8 mouse cellular contexts compared by ENCODE assay signal in genomic region chr15:98969372-98970101, GRCm38 (mm10). TPM values are rescaled to one million over a fixed set of nuclear protein-coding genes. Genes with fewer than 3 reads are reported as not detected.
DNase-seq lines count a peak whose midpoint lies in the region; ATAC-seq and TF ChIP-seq lines count a peak whose summit lies in the region.

No protein-coding gene starts in this region.

- no peaks in the 10 kb centered on the region for H3K9me3 ChIP-seq in limb, embryonic 15.5 days
- no peaks in the 10 kb centered on the region for H3K9me3 ChIP-seq in stomach, postnatal 0 days (ENCODE audit: control insufficient read depth, low read length)

- TF ChIP-seq POLR2A in embryonic fibroblast, embryonic 13.5 days (IDR thresholded peaks at IDR 0.05; ENCODE audit: low read depth, low read length): 0 out of 2 replicates have a peak, but pooled peaks have one; percentile 17

- no peak overlapping the region for H3K4me3 ChIP-seq in embryonic fibroblast, embryonic 13.5 days (ENCODE audit: insufficient read depth, low read length)
- no peak overlapping the region for H3K4me3 ChIP-seq in limb, embryonic 15.5 days
- no peak overlapping the region for H3K4me3 ChIP-seq in stomach, postnatal 0 days (ENCODE audit: low read depth, low read length)

- WGBS in limb, embryonic 15.5 days: 25% methylated on average over 16 of the region's 16 CpGs
- 21% methylated on average over 16 of the region's 16 CpGs for WGBS in stomach, postnatal 0 days

- H3K36me3 ChIP-seq in limb, embryonic 15.5 days: no peaks in the 10 kb centered on the region
- no peaks in the 10 kb centered on the region for H3K36me3 ChIP-seq in stomach, postnatal 0 days (ENCODE audit: control insufficient read depth, insufficient read depth, low read length)

- H3K27me3 ChIP-seq in limb, embryonic 15.5 days: no peaks in the 10 kb centered on the region
- no peaks in the 10 kb centered on the region for H3K27me3 ChIP-seq in stomach, postnatal 0 days (ENCODE audit: control insufficient read depth, insufficient read depth, low read length)

- no peak overlapping the region for H3K9ac ChIP-seq in limb, embryonic 15.5 days
- H3K9ac ChIP-seq in stomach, postnatal 0 days (ENCODE audit: low read length): no peak overlapping the region

- no peak overlapping the region for H3K4me2 ChIP-seq in limb, embryonic 15.5 days
- H3K4me2 ChIP-seq in stomach, postnatal 0 days (replicated peaks; ENCODE audit: low read depth): peak overlapping the region; percentile 23; the same call in 1 of the 2 replicates

- ATAC-seq in limb, embryonic 15.5 days (ENCODE audit: insufficient number of reproducible peaks, low FRiP score, low TSS enrichment, low read depth): no peak
- no peak for ATAC-seq in stomach, postnatal 0 days (ENCODE audit: low FRiP score, low TSS enrichment)

- peaks cover 4% of the 10 kb centered on the region for H3K4me1 ChIP-seq in embryonic fibroblast, embryonic 13.5 days (ENCODE audit: control insufficient read depth, insufficient read depth, low read length)
- H3K4me1 ChIP-seq in limb, embryonic 15.5 days: peaks cover 16% of the 10 kb centered on the region
- no peaks in the 10 kb centered on the region for H3K4me1 ChIP-seq in stomach, postnatal 0 days (replicated peaks; ENCODE audit: control insufficient read depth, insufficient read depth)

- DNase-seq in cerebellum, postnatal 10 days: peak; percentile 59 to 65
- no peak for DNase-seq in cerebellum, adult 9-10 months
- DNase-seq in CD4-positive helper T cell, adult 2 months (ENCODE audit: low read depth, low spot score): peak; percentile 25
- no peak for DNase-seq in stomach, postnatal 0 days (ENCODE audit: low spot score)
- no peak for DNase-seq in right cerebral cortex, postnatal 4 days
- no peak for DNase-seq in right cerebral cortex, postnatal 36 days (ENCODE audit: low spot score in 2 of 2)

- TF ChIP-seq EP300 in stomach, postnatal 0 days (optimal IDR thresholded peaks at IDR 0.05): no peak

- no peak for TF ChIP-seq CTCF in embryonic fibroblast, embryonic 13.5 days (IDR thresholded peaks at IDR 0.05; ENCODE audit: borderline replicate concordance, insufficient read depth, low read length)
- no peak for TF ChIP-seq CTCF in stomach, postnatal 0 days (IDR thresholded peaks at IDR 0.05; ENCODE audit: low read depth)

- peak overlapping the region; percentile 86 for H3K27ac ChIP-seq in embryonic fibroblast, embryonic 13.5 days (ENCODE audit: insufficient read depth, low read length)
- peak overlapping the region; percentile 62 for H3K27ac ChIP-seq in limb, embryonic 15.5 days
- peak overlapping the region; percentile 64 for H3K27ac ChIP-seq in stomach, postnatal 0 days (replicated peaks)

RNA-seq across cellular contexts. Expression of gene Tuba1a, which starts 16.0 kb away (rescaled TPM):
- polyA plus RNA-seq in embryonic fibroblast, embryonic 13.5 days (2011; ENCODE audit: insufficient read length, low read depth, missing spikeins): 1,082 and 1,134 TPM in 2 replicates
- 1,206 and 1,410 TPM in 2 replicates for polyA plus RNA-seq in limb, embryonic 15.5 days (2015; fragmentation: Nextera tagmentation; extraction: Ambion mirVana)
- polyA plus RNA-seq in stomach, postnatal 0 days (2015; fragmentation: Nextera tagmentation; extraction: Ambion mirVana): 537 and 602 TPM in 2 replicates

RNA-seq across cellular contexts. Expression of gene Gm49450, which starts 16.2 kb away (rescaled TPM):
- 333 and 559 TPM in 2 replicates for polyA plus RNA-seq in embryonic fibroblast, embryonic 13.5 days (2011; ENCODE audit: insufficient read length, low read depth, missing spikeins)
- polyA plus RNA-seq in limb, embryonic 15.5 days (2015; fragmentation: Nextera tagmentation; extraction: Ambion mirVana): not detected in 2 replicates
- not detected in 2 replicates for polyA plus RNA-seq in stomach, postnatal 0 days (2015; fragmentation: Nextera tagmentation; extraction: Ambion mirVana)

RNA-seq across cellular contexts. Expression of gene Tuba1b, which starts 35.2 kb away (rescaled TPM):
- 3,138 and 3,689 TPM in 2 replicates for polyA plus RNA-seq in embryonic fibroblast, embryonic 13.5 days (2011; ENCODE audit: insufficient read length, low read depth, missing spikeins)
- 1,374 and 1,490 TPM in 2 replicates for polyA plus RNA-seq in limb, embryonic 15.5 days (2015; fragmentation: Nextera tagmentation; extraction: Ambion mirVana)
- 470 and 552 TPM in 2 replicates for polyA plus RNA-seq in stomach, postnatal 0 days (2015; fragmentation: Nextera tagmentation; extraction: Ambion mirVana)

RNA-seq across cellular contexts. Expression of gene Lmbr1l, which starts 51.5 kb away (rescaled TPM):
- 11.3 and 14.7 TPM in 2 replicates for polyA plus RNA-seq in embryonic fibroblast, embryonic 13.5 days (2011; ENCODE audit: insufficient read length, low read depth, missing spikeins)
- 19.7 and 21.8 TPM in 2 replicates for polyA plus RNA-seq in limb, embryonic 15.5 days (2015; fragmentation: Nextera tagmentation; extraction: Ambion mirVana)
- 7.7 and 9.4 TPM in 2 replicates for polyA plus RNA-seq in stomach, postnatal 0 days (2015; fragmentation: Nextera tagmentation; extraction: Ambion mirVana)

Comparison
In these comparisons a context has a peak if more than half of its experiments do, and no peak if none do; other contexts are left out.
1. DNase-seq: peak in cerebellum, postnatal 10 days (2 of 2) and CD4-positive helper T cell, adult 2 months (single experiment); none in cerebellum, adult 9-10 months (single experiment), stomach, postnatal 0 days (single experiment), right cerebral cortex, postnatal 4 days (single experiment) and right cerebral cortex, postnatal 36 days (0 of 2).
2. RNA of gene Gm49450, which starts 16.2 kb away (polyA plus RNA-seq): 333 to 559 TPM in embryonic fibroblast, embryonic 13.5 days; not detected in limb, embryonic 15.5 days and not detected in stomach, postnatal 0 days; every median in the first group is over 100 times any median in the second.
3. Peak in every context shown above with its lines, with median percentiles within 50 percentile points of each other: H3K27ac ChIP-seq.